Mouse (Mus musculus) ES-E14 (cell line): ENCODE measurements around the gene Rpl13a.

ENCODE experiments used
- CHD2 ChIP-seq: IDR thresholded peaks from 2 replicates; pipeline ENCODE4 v1.6.1; 2014; ENCODE audit warnings: mild to moderate bottlenecking, low read depth, low read length, inconsistent platforms
- HCFC1 ChIP-seq: IDR thresholded peaks from 2 replicates; pipeline ENCODE4 v1.6.1; 2012; ENCODE audit warnings: low read length, inconsistent platforms, borderline replicate concordance; ENCODE audit not compliant: insufficient read depth
- MAFK ChIP-seq: IDR thresholded peaks from 2 replicates; pipeline ENCODE4 v1.6.1; 2014; ENCODE audit warnings: mild to moderate bottlenecking, low read depth, low read length, inconsistent platforms; ENCODE audit not compliant: insufficient read depth
- ZC3H11A ChIP-seq: IDR thresholded peaks from 2 replicates; pipeline ENCODE4 v1.6.1; 2012; ENCODE audit warnings: low read depth, mild to moderate bottlenecking, inconsistent platforms, low read length, borderline replicate concordance
- ZNF384 ChIP-seq: IDR thresholded peaks from 2 replicates; pipeline ENCODE4 v1.6.1; 2012; ENCODE audit warnings: low read depth, low read length, inconsistent platforms

DNA sequence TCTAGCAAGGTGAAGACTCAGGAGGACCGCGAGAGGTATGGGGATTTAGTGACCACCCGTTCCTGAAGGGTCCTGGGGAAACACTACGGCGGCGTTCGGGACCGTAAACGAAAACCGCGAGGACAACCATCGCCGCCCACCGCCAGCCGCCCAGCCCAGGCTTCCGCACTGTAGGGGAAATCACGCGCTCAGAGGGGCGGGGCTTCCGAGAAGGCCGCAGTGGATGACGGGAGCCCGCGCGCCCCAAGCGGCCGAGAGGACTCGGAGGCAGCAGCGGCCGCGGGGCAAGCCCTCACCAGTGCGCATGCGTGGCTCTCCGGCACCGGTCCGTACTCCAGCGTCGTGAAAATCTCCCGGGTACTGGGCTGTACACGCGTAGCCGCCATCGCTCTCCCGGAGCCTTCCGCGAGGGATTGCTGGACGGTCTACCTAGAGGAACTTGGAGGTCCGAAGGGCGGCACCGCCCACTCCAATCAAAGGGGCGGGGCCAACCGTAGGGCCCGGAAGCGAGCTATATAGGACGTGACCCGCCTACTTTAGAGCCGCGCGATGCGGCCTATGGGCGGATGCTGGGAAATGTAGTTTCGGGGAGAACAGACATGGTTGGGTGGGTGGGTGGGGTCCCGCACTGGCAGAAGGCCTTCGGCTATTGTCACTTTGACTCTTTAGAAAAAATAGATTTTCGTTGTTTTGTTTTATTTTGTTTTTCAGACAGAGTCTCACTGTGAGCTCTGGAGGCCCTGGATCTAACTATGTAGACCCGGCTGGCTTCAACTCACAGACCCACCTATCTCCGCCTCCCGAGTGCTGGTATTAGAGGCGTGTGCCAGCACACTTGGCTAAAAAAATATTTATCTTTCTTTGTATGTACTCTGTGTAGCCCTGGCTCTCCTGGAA is 25.8 kb upstream of the Rpl13a start, which contains the start of the genes Pih1d1 and Aldh16a1:
- TF ChIP-seq CHD2 (no peak), ZNF384 (no peak), HCFC1 (peak; percentile 93), MAFK (no peak), ZC3H11A (no peak)
